Mouse (Mus musculus) frontal cortex, adult 2 months (tissue): ENCODE measurements at regions not wholly inside any gene's neighbourhood (a gene's known extent, or its start where the extent isn't known, plus 50 kb on each side); places are given as distances from the start of the nearest gene placed in this dataset.

ENCODE experiments used
- DNase-seq, 2 experiments: peaks; one replicate each; pipeline ENCODE4 v3.0.0; 2022; ENCODE audit warnings: low spot score in 1 of 2; ENCODE audit errors: extremely low spot score in 1 of 2

DNA sequence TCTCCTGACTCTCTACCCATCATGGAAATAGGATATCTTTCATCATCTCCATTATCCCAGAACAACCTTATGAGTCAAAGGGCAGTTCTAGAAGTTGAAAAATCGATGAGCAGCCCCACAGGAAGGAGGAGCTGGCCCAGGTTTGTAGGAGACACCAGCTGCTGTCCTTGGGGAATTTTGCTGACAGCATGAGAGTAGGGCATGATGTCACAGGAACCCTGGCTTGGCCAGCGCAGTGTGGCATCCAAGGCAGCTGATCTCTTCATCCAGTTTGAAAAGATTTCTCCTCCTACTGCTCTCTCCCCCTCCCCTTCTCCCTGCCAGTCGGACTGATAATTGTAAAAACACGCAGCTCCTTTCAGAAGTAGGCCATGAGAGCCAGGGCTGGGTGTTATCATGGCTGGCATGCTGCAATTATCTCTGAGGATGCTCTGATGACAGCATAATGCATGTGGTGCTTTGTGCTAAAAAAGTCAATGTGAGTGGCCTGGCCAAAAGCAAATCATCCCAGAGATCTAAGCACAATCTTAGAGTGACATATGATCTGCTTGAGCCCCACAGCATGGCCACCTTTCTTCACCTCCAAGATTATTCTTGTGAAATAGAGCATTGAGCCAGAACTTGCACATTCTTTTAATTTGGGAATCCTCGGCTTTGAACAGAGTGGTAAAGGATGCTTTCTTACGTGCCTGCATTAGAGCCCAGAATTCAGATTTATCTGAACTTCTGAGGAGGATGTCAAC lies 54.2 kb downstream of the Gjd2 start:
- DNase-seq: no peak

- DNase-seq: no peak
Measured at GRCm38 (mm10) chr2:113952480-113952879, 60.9 kb downstream of the Gjd2 start.

DNA sequence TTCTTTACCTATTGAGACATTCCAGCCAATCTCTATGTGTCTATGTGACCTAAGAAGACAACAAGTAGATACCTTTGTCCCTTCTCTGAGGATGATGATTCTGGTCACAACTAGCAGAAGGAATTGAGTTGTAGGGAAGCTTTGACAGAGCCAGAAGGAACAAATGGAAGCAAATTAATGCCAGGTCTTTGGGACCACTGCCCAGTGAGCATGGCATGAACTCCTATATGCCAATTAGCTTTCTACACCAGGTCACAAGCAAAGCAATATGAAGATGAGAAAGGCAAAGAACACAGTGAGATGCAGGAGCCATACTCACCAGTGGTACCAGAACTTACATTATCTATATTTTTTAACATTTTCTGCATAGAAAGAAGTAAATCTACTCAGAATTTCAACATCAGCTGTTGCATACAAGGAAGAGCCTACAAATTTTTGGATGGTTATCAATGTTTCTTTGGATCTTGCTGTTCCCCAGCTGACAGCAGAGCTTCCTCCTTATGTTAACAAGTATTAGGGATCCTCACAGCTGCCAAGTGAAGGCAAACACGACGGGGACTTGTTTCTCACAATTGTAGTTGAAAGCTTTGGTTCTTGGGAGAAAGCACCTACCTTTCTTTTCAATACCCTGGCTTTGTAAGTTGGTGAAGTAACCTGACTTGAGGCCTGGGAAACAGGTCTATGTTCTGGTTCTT lies 64.0 kb downstream of the Gjd2 start:
- peak; percentile 4 to 31 for DNase-seq

DNA sequence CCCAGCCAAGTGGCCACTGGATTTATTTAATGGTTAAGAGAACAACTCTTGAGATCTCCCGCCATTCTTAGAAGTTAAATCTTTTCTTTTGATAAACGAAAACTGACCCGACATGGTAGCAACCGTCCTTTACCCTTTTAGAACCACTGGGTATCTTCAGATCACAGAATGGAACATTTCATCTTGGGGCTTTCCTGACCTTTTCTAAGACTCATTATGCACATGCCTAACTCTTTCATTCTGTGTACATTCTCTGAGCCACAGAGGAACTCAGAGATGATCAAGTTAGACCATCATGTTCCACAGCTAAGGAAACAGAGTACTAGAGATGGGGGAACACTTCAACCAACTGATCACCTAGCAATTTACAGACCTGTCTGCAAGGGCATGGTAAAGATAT lies 81.7 kb downstream of the Gjd2 start:
- no peak for DNase-seq

- DNase-seq: no peak
Measured at GRCm38 (mm10) chr2:113930948-113931347, 82.5 kb downstream of the Gjd2 start.

GRCm38 (mm10) chr2:113929650-113930049 lies 81.2 kb upstream of the Arhgap11a start:
- DNase-seq: no peak

- DNase-seq: no peak
Measured at GRCm38 (mm10) chr2:113924138-113924537, 75.7 kb upstream of the Arhgap11a start.

DNA sequence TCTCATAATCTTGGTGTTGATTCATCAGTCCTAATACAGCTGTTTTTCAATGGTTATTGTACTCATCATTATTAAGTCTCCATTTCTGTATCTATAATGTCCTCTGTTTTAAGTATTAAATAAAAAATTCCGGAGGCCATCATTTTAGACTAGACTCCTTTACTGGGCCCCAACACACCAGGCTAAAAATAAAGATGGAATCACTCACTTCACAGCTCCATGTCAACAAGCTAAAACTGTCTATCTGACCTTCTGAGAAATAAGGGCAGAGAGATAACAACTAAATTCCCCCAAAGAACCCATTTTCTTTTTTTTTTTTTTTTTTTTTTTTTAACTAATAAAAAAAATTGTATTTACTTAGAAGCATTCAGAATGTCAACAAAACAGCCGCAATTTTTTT lies 70.5 kb upstream of the Arhgap11a start:
- DNase-seq: no peak

GRCm38 (mm10) chr2:113914248-113914647 lies 65.8 kb upstream of the Arhgap11a start:
- no peak for DNase-seq

DNA sequence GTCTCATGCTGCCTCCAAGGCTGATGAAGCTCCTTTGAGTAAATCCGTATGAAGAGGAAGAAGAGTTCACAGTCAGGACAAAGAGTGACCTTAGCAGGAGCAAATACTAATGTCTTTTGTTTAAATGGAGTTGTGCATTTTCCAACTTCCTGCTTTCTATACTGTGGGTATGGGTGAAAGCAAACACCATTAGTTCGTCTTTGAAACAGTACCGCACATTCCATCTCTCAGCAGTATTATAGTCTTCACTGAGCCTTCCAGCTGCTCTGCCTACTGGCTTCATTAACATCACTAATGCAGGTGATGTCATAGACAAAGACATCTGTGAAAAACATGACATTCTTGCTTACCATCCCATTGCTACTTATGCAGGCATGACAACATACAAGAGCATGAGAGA lies 62.7 kb upstream of the Arhgap11a start:
- DNase-seq: no peak

DNA sequence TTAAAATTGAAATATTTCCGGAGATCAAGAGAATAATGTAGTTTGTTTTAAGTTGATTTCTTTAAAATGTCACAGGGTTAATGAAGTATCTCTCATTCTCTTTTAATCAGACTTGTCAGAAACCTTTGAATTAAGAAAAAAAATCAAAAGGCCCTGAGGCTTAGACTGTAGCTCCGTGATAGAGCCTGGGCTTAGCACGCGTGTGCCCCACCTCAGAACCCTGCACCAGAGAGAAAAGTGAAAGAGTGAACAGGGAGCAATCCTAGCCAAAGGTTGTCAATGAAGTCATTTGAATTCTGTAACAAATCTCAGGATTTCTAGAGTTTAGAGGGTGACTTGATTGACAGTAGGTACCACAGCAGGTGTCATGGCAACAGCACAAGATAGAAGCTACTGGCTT lies 61.0 kb upstream of the Arhgap11a start:
- no peak for DNase-seq

GRCm38 (mm10) chr2:113908636-113909035 lies 60.2 kb upstream of the Arhgap11a start:
- no peak for DNase-seq

DNA sequence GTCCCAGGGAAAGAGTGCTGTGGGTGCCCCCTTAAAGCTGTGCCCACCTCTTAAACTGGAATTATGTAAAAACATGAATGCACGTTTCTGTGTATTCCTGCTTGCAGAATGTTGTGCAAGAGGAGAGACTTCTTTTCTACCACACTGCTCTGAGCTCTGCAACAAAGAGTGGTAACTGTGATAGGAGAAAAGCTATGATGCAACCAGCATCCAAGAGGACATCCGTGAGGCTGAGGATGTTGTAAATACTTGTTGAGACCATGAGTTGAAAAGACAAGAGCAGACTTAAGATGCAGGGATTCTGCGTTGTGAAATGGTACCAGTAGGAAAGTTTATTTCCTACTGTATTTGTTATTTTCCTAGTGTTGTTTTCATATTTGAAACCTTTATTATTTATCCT lies 56.0 kb upstream of the Arhgap11a start:
- no peak for DNase-seq

DNA sequence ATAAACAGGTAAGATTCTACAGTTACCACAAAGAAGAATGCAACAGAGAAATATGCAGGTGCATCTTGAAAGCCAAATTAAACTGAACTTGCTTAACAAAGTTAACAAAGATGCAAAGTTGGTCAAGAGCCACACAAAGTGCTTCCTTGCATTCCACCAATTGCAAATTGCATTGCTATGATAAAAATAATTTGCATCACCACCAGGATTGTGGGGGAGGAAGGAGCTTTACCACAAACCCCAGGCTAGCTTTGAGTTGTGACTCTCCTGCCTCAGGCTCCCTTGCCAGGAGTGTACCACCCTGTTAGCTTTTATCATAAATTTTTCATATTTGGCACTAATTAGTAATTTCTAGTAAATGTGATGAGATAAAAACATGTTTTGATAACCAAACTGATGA lies 55.4 kb upstream of the Arhgap11a start:
- no peak for DNase-seq

GRCm38 (mm10) chr2:113903006-113903545 lies 54.6 kb upstream of the Arhgap11a start:
- no peak for DNase-seq

GRCm38 (mm10) chr2:113902406-113902805 lies 53.9 kb upstream of the Arhgap11a start:
- no peak for DNase-seq

DNA sequence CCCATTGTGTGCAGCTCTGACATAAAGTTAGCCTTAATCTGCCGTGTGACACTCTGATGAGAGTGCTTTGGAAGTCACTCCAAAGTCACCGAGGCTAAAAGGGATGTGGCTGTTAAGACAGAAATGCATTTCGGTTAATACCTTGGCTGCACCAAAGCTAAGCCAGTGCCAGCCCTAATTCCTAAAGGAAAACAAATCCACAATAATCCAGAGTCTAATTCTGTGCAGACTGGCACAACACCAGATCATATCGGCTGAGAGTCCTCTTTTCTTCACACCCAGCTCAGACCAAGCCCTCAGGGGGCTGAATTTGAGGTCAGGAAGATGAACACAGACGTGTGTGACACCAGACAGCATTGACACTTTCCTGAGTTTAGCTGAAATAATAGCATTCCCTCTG lies 52.0 kb upstream of the Arhgap11a start:
- no peak for DNase-seq

DNA sequence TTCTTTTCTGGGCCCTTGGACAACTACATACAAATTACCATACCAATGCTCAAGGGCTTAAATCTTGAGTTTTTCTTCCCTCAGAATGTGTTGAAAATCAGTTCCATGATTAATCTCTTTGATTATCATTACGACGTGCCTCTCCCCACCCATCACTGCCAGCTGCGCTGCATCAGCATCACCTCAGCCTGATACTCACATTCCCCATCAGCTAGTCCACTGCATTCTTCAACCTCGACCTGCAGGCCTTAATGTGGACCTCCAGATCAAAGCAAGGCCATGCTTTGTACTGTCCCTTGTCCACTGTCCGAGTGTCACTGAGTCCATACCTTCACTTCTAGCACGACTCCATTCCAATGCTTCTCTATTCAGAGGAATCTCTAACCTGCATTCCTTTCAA lies 50.3 kb upstream of the Arhgap11a start:
- no peak for DNase-seq
